Mouse (Mus musculus) intestine, embryonic 15.5 days (tissue): ENCODE measurements around the gene Vkorc1l1. TPM values are rescaled to one million over a fixed set of nuclear protein-coding genes. Genes with fewer than 3 reads are reported as not detected.

Source experiments
- ATAC-seq: fragments of 200-750 bp; cut with Nextera tagmentation; 2 replicates; pipeline ENCODE4 v1.8.0; 2017; ENCODE audit warnings: moderate TSS enrichment, moderate library complexity
- H3K27ac ChIP-seq: fragments of 300-500 bp; sonication (generic); 2 replicates; pipeline ENCODE4 v1.5.1; 2015; ENCODE audit warnings: mild to moderate bottlenecking, inconsistent platforms
- H3K27me3 ChIP-seq: fragments of 300-500 bp; sonication (generic); replicated peaks from 2 replicates; pipeline ENCODE4 v1.6.1; 2015; ENCODE audit warnings: inconsistent platforms
- H3K36me3 ChIP-seq: fragments of 300-500 bp; sonication (generic); 2 replicates; pipeline ENCODE4 v1.6.1; 2015; ENCODE audit warnings: inconsistent platforms
- H3K4me1 ChIP-seq: fragments of 300-500 bp; sonication (generic); replicated peaks from 2 replicates; pipeline ENCODE4 v1.6.1; 2015; ENCODE audit warnings: inconsistent platforms
- H3K4me2 ChIP-seq: fragments of 300-500 bp; sonication (generic); replicated peaks from 2 replicates; pipeline ENCODE4 v1.6.1; 2015; ENCODE audit warnings: mild to moderate bottlenecking, inconsistent platforms
- H3K4me3 ChIP-seq: fragments of 300-500 bp; sonication (generic); replicated peaks from 2 replicates; pipeline ENCODE4 v1.5.1; 2015; ENCODE audit warnings: inconsistent platforms
- H3K9ac ChIP-seq: fragments of 300-500 bp; sonication (generic); 2 replicates; pipeline ENCODE4 v1.6.1; 2015; ENCODE audit warnings: inconsistent platforms
- H3K9me3 ChIP-seq: fragments of 300-500 bp; sonication (generic); 2 replicates; pipeline ENCODE4 v1.6.1; 2016; ENCODE audit warnings: inconsistent platforms
- WGBS: fragments of 180-500 bp; shearing (Covaris S2); methylation state at CpG from one replicate; pipeline ENCODE4 v1.1.7; 2015; 5-methylcytosine and 5-hydroxymethylcytosine counted together
- polyA plus RNA-seq: library from polyadenylated mRNA; unstranded; fragments of >200 nt; fragmentation: Nextera tagmentation; extraction: Ambion mirVana; gene quantifications from 2 replicates; pipeline ENCODE4 v1.2.1, GENCODE M21; 2015

Gene Vkorc1l1
- polyA plus RNA-seq, 1 experiment from 2014 or later: 30.9 TPM

DNA sequence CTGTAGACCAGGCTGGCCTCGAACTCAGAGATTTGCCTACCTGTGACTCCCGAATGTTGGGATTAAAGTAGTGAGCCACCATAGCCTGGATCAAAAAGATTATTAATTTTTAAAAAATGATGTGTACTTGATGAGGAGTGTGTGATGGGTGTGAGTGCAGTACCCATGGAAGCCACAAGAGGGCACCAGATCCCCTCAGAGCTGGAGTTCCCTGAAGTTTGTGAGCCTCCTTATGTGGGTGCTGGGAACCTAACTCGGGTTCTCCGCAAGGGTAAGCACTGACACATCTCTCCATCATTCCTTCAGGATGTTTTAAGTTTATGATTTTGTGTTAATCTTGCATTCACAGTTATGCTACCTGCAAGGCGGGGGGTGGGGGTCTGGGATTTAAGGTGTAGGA, 69.2 kb downstream of the Vkorc1l1 start:
- Histone ChIP-seq H3K27ac (no peak overlapping the region), H3K36me3 (peaks cover 18% of the 10 kb centered on the region), H3K4me1 (no peaks in the 10 kb centered on the region), H3K4me3 (no peak overlapping the region), H3K4me2 (no peak overlapping the region), H3K9ac (no peak overlapping the region), H3K27me3 (no peaks in the 10 kb centered on the region), H3K9me3 (no peaks in the 10 kb centered on the region)
- ATAC-seq: no peak
- WGBS: 96% methylated on average over 5 of the region's 5 CpGs

DNA sequence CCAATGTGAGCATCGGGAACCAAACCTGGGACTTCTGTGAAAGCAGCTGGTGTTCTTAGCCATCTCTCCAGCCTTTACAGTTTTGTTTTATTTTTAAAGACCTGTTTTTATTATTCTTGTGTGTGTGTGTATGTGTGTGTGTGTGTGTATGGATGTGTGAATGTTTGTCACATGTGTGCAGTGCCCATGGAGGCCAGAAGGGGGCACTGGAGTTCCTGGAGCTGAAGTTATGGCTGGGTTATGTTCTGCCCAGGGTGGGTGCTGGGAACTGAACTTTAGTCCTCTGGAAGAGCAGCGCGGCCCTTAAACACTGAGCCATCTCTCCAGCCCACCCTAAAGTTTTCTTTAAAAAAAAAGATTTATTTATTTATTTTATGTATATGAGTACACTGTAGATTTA, 73.3 kb downstream of the Vkorc1l1 start:
- Histone ChIP-seq H3K27ac (no peak overlapping the region), H3K4me3 (no peak overlapping the region), H3K9me3 (no peaks in the 10 kb centered on the region), H3K36me3 (peaks cover 18% of the 10 kb centered on the region), H3K9ac (no peak overlapping the region), H3K4me1 (no peaks in the 10 kb centered on the region), H3K4me2 (no peak overlapping the region), H3K27me3 (no peaks in the 10 kb centered on the region)
- 99% methylated on average over 3 of the region's 3 CpGs for WGBS
- no peak for ATAC-seq

DNA sequence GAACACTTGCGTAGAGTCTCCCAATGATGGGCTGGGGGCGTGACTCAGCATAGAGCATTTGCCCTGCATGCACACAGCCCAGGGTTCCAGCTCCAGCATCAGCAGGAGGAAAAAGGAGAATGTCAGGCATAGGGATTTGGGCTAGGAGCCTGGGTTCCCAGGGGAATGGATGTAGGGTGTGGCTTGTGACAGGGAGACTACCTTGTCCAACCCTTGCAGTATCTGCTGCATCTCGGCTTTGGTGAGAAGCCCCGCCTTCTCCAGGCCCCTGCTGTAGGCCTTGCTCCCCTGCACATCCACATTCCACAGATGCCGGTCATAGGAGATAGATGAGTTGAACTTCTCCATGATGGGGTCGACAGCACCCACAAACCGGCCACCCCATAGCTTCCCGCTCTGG, 77.7 kb downstream of the Vkorc1l1 start:
- H3K36me3 ChIP-seq: 0 out of 2 replicates have a peak, but pooled peaks cover 6% of the 10 kb centered on the region
- no peaks in the 10 kb centered on the region for H3K9me3 ChIP-seq
- H3K4me2 ChIP-seq: no peak overlapping the region
- no peak overlapping the region for H3K27ac ChIP-seq
- peaks cover 14% of the 10 kb centered on the region; the same call in 1 of the 2 replicates for H3K4me1 ChIP-seq
- no peaks in the 10 kb centered on the region for H3K27me3 ChIP-seq
- 53% methylated on average over 8 of the region's 8 CpGs for WGBS
- ATAC-seq: no peak
- H3K4me3 ChIP-seq: no peak overlapping the region
- H3K9ac ChIP-seq: no peak overlapping the region

DNA sequence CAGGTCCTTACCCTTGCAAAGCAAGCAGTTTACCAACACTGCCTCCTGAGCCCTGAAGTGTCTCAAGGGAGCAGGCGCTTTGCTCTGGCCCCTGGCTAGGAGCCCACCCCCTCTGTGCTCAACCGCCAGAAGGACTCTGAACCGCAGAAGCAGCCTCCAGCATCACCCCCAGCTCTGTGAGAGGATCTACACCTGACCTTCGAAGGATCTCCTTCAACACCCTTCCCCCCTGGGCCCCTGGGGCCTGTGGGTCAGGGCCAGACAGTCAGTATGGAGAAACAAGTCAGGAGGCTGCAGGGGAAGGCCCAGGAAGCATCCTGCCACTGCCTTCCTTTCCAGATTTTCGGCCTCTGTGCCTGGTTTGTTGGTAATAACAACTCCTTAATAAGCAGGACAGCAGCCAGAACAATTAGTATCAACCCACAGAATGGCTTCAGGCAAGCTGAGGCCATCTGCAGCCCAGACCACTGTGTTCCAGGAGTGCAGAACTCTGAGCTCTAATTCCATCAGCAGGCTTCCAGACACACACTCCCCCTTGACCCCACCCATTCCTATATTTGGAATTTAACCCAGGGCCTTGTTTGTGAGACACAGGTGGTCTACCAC, 79.7 kb downstream of the Vkorc1l1 start:
- H3K4me2 ChIP-seq: no peak overlapping the region
- 0 out of 2 replicates have a peak overlapping the region, but pooled peaks have one; percentile 3 for H3K9ac ChIP-seq
- H3K27ac ChIP-seq: no peak overlapping the region
- no peak overlapping the region for H3K4me3 ChIP-seq
- no peak for ATAC-seq
- no peaks in the 10 kb centered on the region for H3K36me3 ChIP-seq
- H3K9me3 ChIP-seq: no peaks in the 10 kb centered on the region
- H3K27me3 ChIP-seq: no peaks in the 10 kb centered on the region
- 56% methylated on average over 5 of the region's 5 CpGs for WGBS
- H3K4me1 ChIP-seq: peaks cover 16% of the 10 kb centered on the region; the same call in 1 of the 2 replicates

DNA sequence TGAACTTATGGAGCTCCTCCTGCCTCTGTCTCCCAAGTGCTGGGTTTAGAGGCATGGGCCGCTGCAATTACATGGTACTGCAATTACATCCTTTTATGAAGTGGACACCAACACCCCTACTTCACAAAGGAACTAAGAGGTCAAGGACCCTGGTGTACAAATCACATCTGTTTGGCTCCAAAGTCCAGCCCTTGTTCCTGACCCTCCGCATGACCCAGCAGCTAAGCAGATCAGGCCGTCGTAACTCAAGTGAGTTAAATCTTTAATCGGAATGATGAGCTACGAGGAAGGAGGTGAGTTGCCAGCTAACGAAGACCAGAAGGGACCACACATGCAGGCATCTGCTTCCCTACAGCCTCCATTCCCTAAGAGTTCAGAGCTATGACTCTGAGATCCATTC, 80.6 kb downstream of the Vkorc1l1 start:
- Histone ChIP-seq H3K9ac (no peak overlapping the region), H3K27ac (no peak overlapping the region), H3K4me2 (no peak overlapping the region), H3K27me3 (no peaks in the 10 kb centered on the region), H3K36me3 (no peaks in the 10 kb centered on the region), H3K4me3 (no peak overlapping the region), H3K4me1 (peaks cover 16% of the 10 kb centered on the region; the same call in 1 of the 2 replicates), H3K9me3 (no peaks in the 10 kb centered on the region)
- 56% methylated on average over 7 of the region's 7 CpGs for WGBS
- ATAC-seq: no peak

DNA sequence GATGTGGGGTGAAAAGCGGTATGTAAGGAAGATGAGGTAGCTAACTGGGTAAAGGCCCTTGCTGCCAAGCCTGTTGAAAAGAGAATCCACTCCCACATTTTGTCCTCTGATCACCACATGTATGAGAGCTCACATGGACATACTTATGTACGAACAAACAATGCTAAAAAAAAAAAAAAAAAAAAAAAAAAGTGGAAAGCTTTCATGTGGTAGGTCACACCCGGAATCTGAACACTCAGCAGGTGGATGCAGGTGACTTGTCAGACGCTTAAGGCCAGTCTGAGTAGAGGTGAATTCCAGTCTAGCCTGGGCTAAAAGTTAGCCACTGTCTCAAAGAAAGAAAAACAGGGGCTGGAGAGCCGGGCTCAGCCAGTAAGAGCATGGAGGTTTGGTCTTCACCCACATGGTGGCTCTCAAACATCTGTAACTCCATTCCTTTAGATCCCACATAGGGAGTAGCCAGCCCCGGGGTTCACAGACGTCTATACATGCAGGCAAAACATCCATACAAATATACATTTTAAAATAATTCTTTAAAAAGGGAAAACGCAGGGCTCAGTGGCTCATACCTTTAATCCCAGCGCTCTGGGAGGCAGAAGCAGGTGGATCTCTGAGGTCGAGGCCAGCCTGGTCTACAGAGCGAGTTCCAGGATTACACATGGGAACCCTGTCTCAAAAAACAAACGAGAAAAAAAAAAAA, 81.4 kb downstream of the Vkorc1l1 start:
- H3K27ac ChIP-seq: no peak overlapping the region
- H3K4me1 ChIP-seq: peaks cover 16% of the 10 kb centered on the region; the same call in 1 of the 2 replicates
- no peaks in the 10 kb centered on the region for H3K36me3 ChIP-seq
- WGBS: 38% methylated on average over 12 of the region's 12 CpGs
- H3K9ac ChIP-seq: no peak overlapping the region
- H3K9me3 ChIP-seq: no peaks in the 10 kb centered on the region
- peak overlapping the region; percentile 93 for H3K4me2 ChIP-seq
- no peak for ATAC-seq
- no peaks in the 10 kb centered on the region for H3K27me3 ChIP-seq
- H3K4me3 ChIP-seq: peak overlapping the region; percentile 61

DNA sequence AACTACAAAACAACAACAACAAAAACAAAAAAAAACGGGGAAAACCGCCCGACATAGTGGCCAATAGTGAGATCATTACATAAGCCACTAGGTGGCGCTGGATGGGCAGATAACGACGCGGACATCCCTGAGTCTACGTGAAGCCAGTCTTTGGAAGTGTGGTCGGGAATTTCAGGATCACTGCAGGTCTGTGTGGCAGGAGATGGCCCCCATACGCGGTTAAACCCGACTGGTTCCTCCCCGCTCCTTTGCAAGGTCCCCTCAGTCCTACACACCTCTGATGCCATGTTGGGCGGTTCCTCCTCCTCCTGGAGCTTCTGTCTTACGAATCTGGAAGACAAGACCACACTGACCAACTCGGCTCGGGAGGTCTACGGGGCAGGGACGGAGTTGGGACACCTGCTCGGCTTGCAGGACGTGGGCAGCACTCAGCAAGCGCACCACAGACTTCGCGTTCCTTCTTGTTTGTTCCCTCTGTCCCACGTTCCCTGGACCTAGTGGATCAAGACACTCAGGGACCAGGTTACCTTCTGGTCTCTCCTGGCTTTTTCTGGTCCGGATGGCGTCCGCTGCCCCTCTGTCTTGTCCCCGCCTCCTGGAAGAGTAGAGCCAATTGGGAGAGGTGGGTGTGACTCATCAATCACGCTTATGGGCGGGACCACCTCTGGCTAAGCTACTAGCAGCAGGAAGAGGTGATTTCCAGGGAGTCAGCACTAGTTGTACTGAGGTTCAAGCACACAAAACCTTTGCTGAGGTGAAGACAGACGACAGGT, 82.2 kb downstream of the Vkorc1l1 start:
- Histone ChIP-seq H3K4me2 (peak overlapping the region; percentile 93), H3K4me1 (peaks cover 16% of the 10 kb centered on the region; the same call in 1 of the 2 replicates), H3K27ac (peak overlapping the region; percentile 80), H3K9ac (peak overlapping the region; percentile 63), H3K27me3 (no peaks in the 10 kb centered on the region), H3K9me3 (no peaks in the 10 kb centered on the region), H3K4me3 (peak overlapping the region; percentile 61), H3K36me3 (no peaks in the 10 kb centered on the region)
- WGBS: under 1% methylated on average over 32 of the region's 32 CpGs
- ATAC-seq: peak; percentile 96

DNA sequence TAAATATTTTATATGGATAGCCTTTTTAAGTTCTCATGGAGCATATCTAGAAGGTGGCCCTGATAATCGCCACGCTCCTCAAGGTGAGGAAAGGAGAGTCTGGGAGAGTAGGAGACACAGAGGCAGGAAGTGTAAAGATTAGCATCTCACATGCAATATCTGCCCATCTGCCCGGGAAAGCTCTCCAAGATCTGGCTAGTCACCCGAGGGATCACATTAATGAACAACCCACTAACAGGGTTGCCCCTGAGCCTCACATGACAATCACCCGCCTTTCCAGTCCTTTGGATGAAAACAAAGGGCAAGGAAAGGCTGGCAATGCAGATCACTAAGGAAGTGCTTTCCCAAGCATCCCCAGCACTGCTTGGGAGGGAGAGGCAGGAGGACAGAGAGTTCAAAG, 85.4 kb downstream of the Vkorc1l1 start:
- no peak overlapping the region for H3K27ac ChIP-seq

DNA sequence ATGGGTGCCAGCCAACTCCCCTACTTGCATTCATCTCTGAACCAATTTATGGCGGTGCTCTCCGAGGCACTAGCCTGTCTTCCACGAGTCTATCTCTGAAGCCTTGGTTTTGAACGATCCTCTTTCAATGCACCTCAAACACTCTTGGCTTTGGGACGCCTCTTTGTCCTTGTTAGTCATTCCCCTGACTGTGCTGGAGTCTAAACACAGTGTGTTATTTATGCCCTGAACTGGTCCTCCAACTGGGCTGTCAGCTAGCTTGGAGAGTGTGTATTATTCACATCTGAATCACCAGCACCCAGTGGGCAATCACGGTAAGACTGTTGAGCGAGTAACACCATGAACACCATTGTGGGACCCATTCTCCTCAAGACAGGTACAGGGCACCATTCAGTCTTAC, 85.9 kb downstream of the Vkorc1l1 start:
- no peak overlapping the region for H3K9ac ChIP-seq
- H3K4me3 ChIP-seq: no peak overlapping the region
- H3K9me3 ChIP-seq: no peaks in the 10 kb centered on the region
- H3K4me1 ChIP-seq: peaks cover 15% of the 10 kb centered on the region
- no peak overlapping the region for H3K27ac ChIP-seq
- H3K27me3 ChIP-seq: no peaks in the 10 kb centered on the region
- no peak overlapping the region for H3K4me2 ChIP-seq
- no peak for ATAC-seq
- 83% methylated on average over 7 of the region's 7 CpGs for WGBS
- no peaks in the 10 kb centered on the region for H3K36me3 ChIP-seq

More for the DNA sequence above, 85.4 kb downstream of the Vkorc1l1 start:
- no peaks in the 10 kb centered on the region for H3K27me3 ChIP-seq
- no peak overlapping the region for H3K4me2 ChIP-seq
- H3K9ac ChIP-seq: no peak overlapping the region
- no peaks in the 10 kb centered on the region for H3K9me3 ChIP-seq
- 71% methylated on average over 5 of the region's 5 CpGs for WGBS
- peaks cover 15% of the 10 kb centered on the region for H3K4me1 ChIP-seq
- no peak for ATAC-seq
- no peak overlapping the region for H3K4me3 ChIP-seq
- no peaks in the 10 kb centered on the region for H3K36me3 ChIP-seq

DNA sequence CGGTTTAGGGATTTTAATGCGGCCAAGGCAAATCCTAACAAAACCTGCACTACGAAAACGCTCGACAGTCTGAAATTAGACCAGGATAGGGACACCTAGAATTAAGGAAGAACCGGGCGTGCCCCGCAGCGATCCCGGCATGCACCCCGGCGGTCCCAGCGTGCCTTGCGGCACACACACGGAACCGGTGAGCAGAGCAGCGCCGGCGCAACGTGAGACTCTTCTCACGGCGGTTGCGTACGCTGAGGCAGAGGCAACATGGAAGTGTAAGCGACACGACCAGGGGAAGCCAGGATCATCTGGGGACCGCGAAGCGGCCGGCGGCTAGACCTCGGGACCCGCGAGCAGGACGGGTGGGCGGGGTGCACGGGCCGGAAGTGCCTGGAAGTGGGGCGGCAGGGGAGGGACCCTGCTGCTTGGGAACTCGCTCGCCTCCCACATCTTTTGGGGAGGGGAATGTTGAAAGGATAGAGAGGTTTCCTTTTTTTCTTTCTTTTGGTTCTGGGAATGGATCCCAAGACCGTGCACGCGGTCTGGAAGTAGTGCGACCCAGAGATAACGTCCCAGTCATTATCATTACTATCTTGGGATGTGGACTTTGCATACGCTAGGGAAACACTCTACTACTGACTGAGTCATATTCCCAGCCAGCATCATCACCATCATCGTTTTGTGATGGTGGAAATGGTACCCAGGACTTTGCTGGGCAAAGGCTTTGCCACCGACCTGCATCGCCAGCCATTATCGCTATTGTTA, 87.5 kb downstream of the Vkorc1l1 start, which contains the start of the genes Asl and Crcp:
Gene Asl (minus strand): TSS at position 106 of the 756 bp plus-strand sequence.
Gene Crcp (plus strand): TSS at position 149 of the 756 bp plus-strand sequence.
- Histone ChIP-seq H3K27me3 (no peaks in the 10 kb centered on the region), H3K36me3 (no peaks in the 10 kb centered on the region), H3K27ac (peak within 1 kb of the TSS; percentile 94), H3K9me3 (no peaks in the 10 kb centered on the region), H3K9ac (peak within 1 kb of the TSS; percentile 71), H3K4me1 (peaks cover 9% of the 10 kb centered on the region), H3K4me3 (peak within 1 kb of the TSS; percentile 69), H3K4me2 (peak within 1 kb of the TSS; percentile 70)
- peak; percentile 88 for ATAC-seq
- WGBS: 1% methylated on average over 51 of the region's 51 CpGs

DNA sequence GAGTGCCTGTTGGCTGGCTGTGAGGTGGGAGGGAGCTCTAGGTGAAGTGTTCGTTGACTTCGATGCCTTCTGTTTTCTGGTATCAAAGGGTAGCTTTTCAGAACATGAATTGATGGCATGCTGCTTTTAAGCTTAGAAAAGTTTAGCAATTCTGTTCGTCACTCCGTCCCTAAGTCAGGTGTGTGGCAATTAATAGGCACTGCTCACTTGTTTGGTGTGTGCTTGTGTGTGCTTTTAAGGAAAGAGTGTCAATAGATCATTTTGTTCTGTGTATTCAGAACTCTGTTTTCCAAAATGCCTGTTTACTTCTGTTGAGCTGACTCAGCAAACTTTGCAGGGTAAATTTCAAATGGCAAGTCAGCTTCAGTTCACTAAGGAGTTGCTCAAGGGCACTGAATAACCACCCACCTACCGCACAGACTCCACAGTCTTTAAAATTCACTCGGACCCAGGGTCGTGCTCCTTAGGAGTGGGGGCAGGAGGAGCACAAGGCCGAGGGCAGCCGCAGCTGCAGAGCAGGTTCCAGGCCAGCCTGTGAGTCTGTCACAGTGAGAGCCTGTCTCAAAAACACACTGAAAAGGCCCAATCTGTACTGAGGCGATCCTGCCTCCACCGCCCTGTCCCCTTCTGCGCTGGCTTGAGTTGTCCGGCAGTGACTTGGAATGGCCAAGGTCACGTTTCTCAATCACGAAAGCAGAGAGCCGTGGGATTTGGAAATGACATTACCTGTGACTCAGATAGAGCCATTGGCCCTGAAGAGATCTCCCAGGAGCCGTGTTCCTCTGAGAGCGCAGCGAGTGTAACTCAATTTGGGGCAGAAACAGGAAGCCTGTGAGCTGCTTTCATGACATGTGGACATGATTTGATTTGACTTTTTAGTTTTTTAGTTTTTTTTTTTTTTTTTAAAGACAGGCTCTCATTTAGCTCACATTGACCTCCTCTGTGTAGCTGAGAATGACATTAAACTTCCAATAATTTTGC, 89.9 kb downstream of the Vkorc1l1 start:
- WGBS: 90% methylated on average over 19 of the region's 19 CpGs
- no peak for ATAC-seq
- H3K9me3 ChIP-seq: no peaks in the 10 kb centered on the region
- no peaks in the 10 kb centered on the region for H3K27me3 ChIP-seq
- H3K9ac ChIP-seq: no peak overlapping the region
- H3K4me1 ChIP-seq: peaks cover 6% of the 10 kb centered on the region
- H3K4me2 ChIP-seq: no peak overlapping the region
- H3K27ac ChIP-seq: no peak overlapping the region
- no peak overlapping the region for H3K4me3 ChIP-seq
- no peaks in the 10 kb centered on the region for H3K36me3 ChIP-seq
